Mouse (Mus musculus): ENCODE data around the gene Psma6. TPM values are rescaled to one million over a fixed set of nuclear protein-coding genes. Genes with fewer than 3 reads are reported as not detected.

The Psma6 gene
- polyA plus RNA-seq, 1 experiment = 266 TPM

- Histone ChIP-seq H3K4me2 (ENCODE audit: low read depth) (peak overlapping the region; percentile 100), H3ac (ENCODE audit: control insufficient read depth, insufficient read length) (no peak overlapping the region), H3K79me2 (ENCODE audit: control insufficient read depth, insufficient read depth) (no peaks in the 10 kb centered on the region), H3K27me3 (ENCODE audit: control insufficient read depth, insufficient read depth, insufficient read length) (no peaks in the 10 kb centered on the region), H3K36me3 (ENCODE audit: control insufficient read depth, insufficient read depth) (no peaks in the 10 kb centered on the region), H3K4me3 (peak overlapping the region; percentile 30)
- TF ChIP-seq TCF3 (IDR thresholded peaks at IDR 0.05; ENCODE audit: insufficient read length, low read depth) = no peak
- TF ChIP-seq MYOD1 (IDR thresholded peaks at IDR 0.05; ENCODE audit: control insufficient read depth in 1 of 3, insufficient read length in 2 of 3, low read depth in 2 of 3) = peak in 1 of 3 experiments; percentile 23
- TF ChIP-seq POLR2AphosphoS2 (IDR thresholded peaks at IDR 0.05; ENCODE audit: insufficient read length, low read depth) = peak; percentile 14
- peak; percentile 50 for TF ChIP-seq POLR2A (IDR thresholded peaks at IDR 0.05; ENCODE audit: insufficient read length, low read depth)
- TF ChIP-seq USF1 (IDR thresholded peaks at IDR 0.05; ENCODE audit: low read depth) = no peak
- peak in 2 of 3 experiments; percentile 3 to 40 for TF ChIP-seq MYOG (IDR thresholded peaks at IDR 0.05; ENCODE audit: control insufficient read depth in 1 of 3, insufficient read depth in 1 of 3, insufficient read length in 2 of 3, low read depth in 2 of 3)
- no peak for TF ChIP-seq REST (IDR thresholded peaks at IDR 0.05; ENCODE audit: insufficient read depth, insufficient read length)
Measured at GRCm38 (mm10) chr12:55465401-55465983, 81.5 kb downstream of the Psma6 start.

- H3ac ChIP-seq (ENCODE audit: control insufficient read depth, insufficient read length) = no peak overlapping the region
- H3K79me2 ChIP-seq (ENCODE audit: control insufficient read depth, insufficient read depth) = no peaks in the 10 kb centered on the region
- peak overlapping the region; percentile 30 for H3K4me3 ChIP-seq
- TF ChIP-seq MYOD1 (IDR thresholded peaks at IDR 0.05; ENCODE audit: control insufficient read depth in 1 of 3, insufficient read length in 2 of 3, low read depth in 2 of 3) (peak in 2 of 3 experiments; percentile 75 to 87), E2F4 (IDR thresholded peaks at IDR 0.05; ENCODE audit: insufficient read depth) (no peak), POLR2AphosphoS2 (IDR thresholded peaks at IDR 0.05; ENCODE audit: insufficient read length, low read depth) (no peak), MYOG (IDR thresholded peaks at IDR 0.05; ENCODE audit: control insufficient read depth in 1 of 3, insufficient read depth in 1 of 3, insufficient read length in 2 of 3, low read depth in 2 of 3) (peak in 2 of 3 experiments; percentile 49 to 88), CEBPB (IDR thresholded peaks at IDR 0.05; ENCODE audit: insufficient read depth, poor library complexity, severe bottlenecking) (peak; percentile 13; the same call in 1 of the 2 replicates), USF1 (IDR thresholded peaks at IDR 0.05; ENCODE audit: low read depth) (peak; percentile 63), TCF3 (IDR thresholded peaks at IDR 0.05; ENCODE audit: insufficient read length, low read depth) (no peak), REST (IDR thresholded peaks at IDR 0.05; ENCODE audit: insufficient read depth, insufficient read length) (no peak), TCF12 (IDR thresholded peaks at IDR 0.05; ENCODE audit: insufficient read depth, poor library complexity, severe bottlenecking) (no peak), POLR2A (IDR thresholded peaks at IDR 0.05; ENCODE audit: insufficient read length, low read depth) (no peak), SRF (IDR thresholded peaks at IDR 0.05; ENCODE audit: control insufficient read depth, insufficient read length, low read depth) (no peak)
- peak overlapping the region; percentile 100 for H3K4me2 ChIP-seq (ENCODE audit: low read depth)
- H3K27me3 ChIP-seq (ENCODE audit: control insufficient read depth, insufficient read depth, insufficient read length) = no peaks in the 10 kb centered on the region
- H3K36me3 ChIP-seq (ENCODE audit: control insufficient read depth, insufficient read depth) = no peaks in the 10 kb centered on the region
Measured at GRCm38 (mm10) chr12:55466088-55466701, 82.2 kb downstream of the Psma6 start.

GRCm38 (mm10) chr12:55466816-55467215 lies 82.8 kb downstream of the Psma6 start:
- no peaks in the 10 kb centered on the region for H3K79me2 ChIP-seq (ENCODE audit: control insufficient read depth, insufficient read depth)
- no peak overlapping the region for H3ac ChIP-seq (ENCODE audit: control insufficient read depth, insufficient read length)
- no peaks in the 10 kb centered on the region for H3K27me3 ChIP-seq (ENCODE audit: control insufficient read depth, insufficient read depth, insufficient read length)
- peak overlapping the region; percentile 100 for H3K4me2 ChIP-seq (ENCODE audit: low read depth)
- H3K36me3 ChIP-seq (ENCODE audit: control insufficient read depth, insufficient read depth) = no peaks in the 10 kb centered on the region
- TF ChIP-seq USF1 (IDR thresholded peaks at IDR 0.05; ENCODE audit: low read depth) (no peak), TCF12 (IDR thresholded peaks at IDR 0.05; ENCODE audit: insufficient read depth, poor library complexity, severe bottlenecking) (no peak), POLR2AphosphoS2 (IDR thresholded peaks at IDR 0.05; ENCODE audit: insufficient read length, low read depth) (no peak), TCF3 (IDR thresholded peaks at IDR 0.05; ENCODE audit: insufficient read length, low read depth) (peak; percentile 54), SRF (IDR thresholded peaks at IDR 0.05; ENCODE audit: control insufficient read depth, insufficient read length, low read depth) (peak; percentile 22), E2F4 (IDR thresholded peaks at IDR 0.05; ENCODE audit: insufficient read depth) (no peak), MYOD1 (IDR thresholded peaks at IDR 0.05; ENCODE audit: control insufficient read depth in 1 of 3, insufficient read length in 2 of 3, low read depth in 2 of 3) (peak; percentile 51 to 92 (median 78)), CEBPB (IDR thresholded peaks at IDR 0.05; ENCODE audit: insufficient read depth, poor library complexity, severe bottlenecking) (no peak), MYOG (IDR thresholded peaks at IDR 0.05; ENCODE audit: control insufficient read depth in 1 of 3, insufficient read depth in 1 of 3, insufficient read length in 2 of 3, low read depth in 2 of 3) (peak; percentile 51 to 91 (median 66)), MAX (IDR thresholded peaks at IDR 0.05; ENCODE audit: low read depth) (no peak), POLR2A (IDR thresholded peaks at IDR 0.05; ENCODE audit: insufficient read length, low read depth) (no peak), REST (IDR thresholded peaks at IDR 0.05; ENCODE audit: insufficient read depth, insufficient read length) (no peak)
- H3K4me3 ChIP-seq = peak overlapping the region; percentile 30

- Histone ChIP-seq H3K4me2 (ENCODE audit: low read depth) (peak overlapping the region; percentile 100), H3K79me2 (ENCODE audit: control insufficient read depth, insufficient read depth) (no peaks in the 10 kb centered on the region), H3K4me3 (no peak overlapping the region), H3K36me3 (ENCODE audit: control insufficient read depth, insufficient read depth) (no peaks in the 10 kb centered on the region), H3K27me3 (ENCODE audit: control insufficient read depth, insufficient read depth, insufficient read length) (no peaks in the 10 kb centered on the region), H3ac (ENCODE audit: control insufficient read depth, insufficient read length) (no peak overlapping the region)
- TF ChIP-seq MYOD1 (IDR thresholded peaks at IDR 0.05; ENCODE audit: control insufficient read depth in 1 of 3, insufficient read length in 2 of 3, low read depth in 2 of 3) (no peak), SRF (IDR thresholded peaks at IDR 0.05; ENCODE audit: control insufficient read depth, insufficient read length, low read depth) (no peak), MYOG (IDR thresholded peaks at IDR 0.05; ENCODE audit: control insufficient read depth in 1 of 3, insufficient read depth in 1 of 3, insufficient read length in 2 of 3, low read depth in 2 of 3) (no peak), REST (IDR thresholded peaks at IDR 0.05; ENCODE audit: insufficient read depth, insufficient read length) (no peak), CEBPB (IDR thresholded peaks at IDR 0.05; ENCODE audit: insufficient read depth, poor library complexity, severe bottlenecking) (no peak), TCF3 (IDR thresholded peaks at IDR 0.05; ENCODE audit: insufficient read length, low read depth) (no peak), USF1 (IDR thresholded peaks at IDR 0.05; ENCODE audit: low read depth) (no peak), MAX (IDR thresholded peaks at IDR 0.05; ENCODE audit: low read depth) (no peak), E2F4 (IDR thresholded peaks at IDR 0.05; ENCODE audit: insufficient read depth) (no peak), TCF12 (IDR thresholded peaks at IDR 0.05; ENCODE audit: insufficient read depth, poor library complexity, severe bottlenecking) (no peak), POLR2AphosphoS2 (IDR thresholded peaks at IDR 0.05; ENCODE audit: insufficient read length, low read depth) (no peak), POLR2A (IDR thresholded peaks at IDR 0.05; ENCODE audit: insufficient read length, low read depth) (no peak)
Measured at GRCm38 (mm10) chr12:55467331-55468180, 83.5 kb downstream of the Psma6 start.

Data from myocyte (in vitro differentiated cells).